Mouse (Mus musculus) stomach, embryonic 15.5 days (tissue): Measurements from ENCODE around the gene Rapgef2. TPM values are rescaled to one million over a fixed set of nuclear protein-coding genes. Genes with fewer than 3 reads are reported as not detected.
"Not testable (repeated sequence)": the region's sequence is repeated elsewhere in the genome, so short reads cannot be mapped to it uniquely, and the experiment has no call there.

ENCODE experiments used
- ATAC-seq: fragments of 200-750 bp; cut with Nextera tagmentation; 2 replicates; pipeline ENCODE4 v1.8.0; 2017; ENCODE audit warnings: low read depth, moderate number of reproducible peaks, moderate TSS enrichment; ENCODE audit not compliant: insufficient read depth, low FRiP score
- H3K27ac ChIP-seq: fragments of 300-500 bp; sonication (generic); 2 replicates; pipeline ENCODE4 v1.5.1; 2015; ENCODE audit warnings: mild to moderate bottlenecking, inconsistent platforms
- H3K27me3 ChIP-seq: fragments of 300-500 bp; sonication (generic); replicated peaks from 2 replicates; pipeline ENCODE4 v1.6.1; 2015; ENCODE audit warnings: inconsistent platforms
- H3K36me3 ChIP-seq: fragments of 300-500 bp; sonication (generic); 2 replicates; pipeline ENCODE4 v1.6.1; 2015; ENCODE audit warnings: inconsistent platforms
- H3K4me1 ChIP-seq: fragments of 300-500 bp; sonication (generic); 2 replicates; pipeline ENCODE4 v1.6.1; 2015; ENCODE audit warnings: inconsistent platforms
- H3K4me2 ChIP-seq: fragments of 300-500 bp; sonication (generic); 2 replicates; pipeline ENCODE4 v1.6.1; 2015; ENCODE audit warnings: mild to moderate bottlenecking, inconsistent platforms
- H3K4me3 ChIP-seq: fragments of 300-500 bp; sonication (generic); replicated peaks from 2 replicates; pipeline ENCODE4 v1.5.1; 2015; ENCODE audit warnings: inconsistent platforms
- H3K9ac ChIP-seq: fragments of 300-500 bp; sonication (generic); 2 replicates; pipeline ENCODE4 v1.6.1; 2015; ENCODE audit warnings: inconsistent platforms
- H3K9me3 ChIP-seq: fragments of 300-500 bp; sonication (generic); 2 replicates; pipeline ENCODE4 v1.6.1; 2016; ENCODE audit warnings: inconsistent platforms
- WGBS: fragments of 180-500 bp; shearing (Covaris S2); methylation state at CpG from one replicate; pipeline ENCODE4 v1.1.7; 2015; 5-methylcytosine and 5-hydroxymethylcytosine counted together
- polyA plus RNA-seq: library from polyadenylated mRNA; unstranded; fragments of >200 nt; fragmentation: Nextera tagmentation; extraction: Ambion mirVana; gene quantifications from 2 replicates; pipeline ENCODE4 v1.2.1, GENCODE M21; 2015

Gene Rapgef2
- polyA plus RNA-seq, 1 experiment from 2014 or later: 5.6 TPM

DNA sequence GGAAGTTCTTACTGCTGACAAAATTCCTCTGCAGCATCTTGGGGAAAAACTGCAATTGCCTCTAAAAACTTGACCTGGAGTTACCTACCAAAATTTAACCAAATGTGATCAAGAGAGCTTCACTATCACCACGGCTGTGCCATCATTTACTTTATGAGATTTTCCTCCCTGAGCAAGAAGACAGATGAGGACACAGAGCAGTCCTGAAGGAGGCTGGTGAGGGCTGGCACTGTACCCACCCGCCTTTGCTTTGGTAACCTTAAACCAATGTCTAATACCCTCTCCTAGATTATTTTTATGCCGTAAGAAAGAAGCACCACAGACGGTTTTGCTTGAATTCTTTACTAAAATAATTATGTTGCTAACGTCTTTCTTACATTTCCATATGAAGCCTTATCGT, 112.1 kb downstream of the Rapgef2 start:
- Histone ChIP-seq H3K9me3 (no peaks in the 10 kb centered on the region), H3K4me2 (no peak overlapping the region), H3K27me3 (no peaks in the 10 kb centered on the region), H3K9ac (no peak overlapping the region), H3K36me3 (0 out of 2 replicates have a peak, but pooled peaks cover 9% of the 10 kb centered on the region), H3K4me1 (peaks cover 16% of the 10 kb centered on the region), H3K27ac (no peak overlapping the region), H3K4me3 (no peak overlapping the region)
- no peak for ATAC-seq
- 86% methylated on average over 6 of the region's 6 CpGs for WGBS

- ATAC-seq: no peak
- H3K27me3 ChIP-seq: no peaks in the 10 kb centered on the region
- 82% methylated on average over 5 of the region's 5 CpGs for WGBS
- no peak overlapping the region for H3K9ac ChIP-seq
- H3K4me2 ChIP-seq: no peak overlapping the region
- H3K9me3 ChIP-seq: no peaks in the 10 kb centered on the region
- peaks cover 10% of the 10 kb centered on the region for H3K4me1 ChIP-seq
- 0 out of 2 replicates have a peak, but pooled peaks cover 9% of the 10 kb centered on the region for H3K36me3 ChIP-seq
- no peak overlapping the region for H3K27ac ChIP-seq
- H3K4me3 ChIP-seq: no peak overlapping the region
These were observed 113.0 kb downstream of the Rapgef2 start for GRCm38 (mm10) chr3:79173291-79173690.

GRCm38 (mm10) chr3:79171146-79171545, 115.2 kb downstream of the Rapgef2 start:
- H3K4me2 ChIP-seq, H3K27me3 ChIP-seq, H3K4me1 ChIP-seq, H3K9me3 ChIP-seq, H3K36me3 ChIP-seq, H3K4me3 ChIP-seq, H3K9ac ChIP-seq, ATAC-seq, H3K27ac ChIP-seq: not testable (repeated sequence)
- WGBS: 88% methylated on average over 8 of the region's 8 CpGs

GRCm38 (mm10) chr3:79168168-79168827, 118.0 kb downstream of the Rapgef2 start:
- H3K9ac ChIP-seq: no peak overlapping the region
- ATAC-seq: no peak
- H3K4me3 ChIP-seq: no peak overlapping the region
- H3K36me3 ChIP-seq: 0 out of 2 replicates have a peak, but pooled peaks cover 9% of the 10 kb centered on the region
- H3K4me2 ChIP-seq: no peak overlapping the region
- H3K9me3 ChIP-seq: no peaks in the 10 kb centered on the region
- H3K27me3 ChIP-seq: no peaks in the 10 kb centered on the region
- H3K4me1 ChIP-seq: no peaks in the 10 kb centered on the region
- H3K27ac ChIP-seq: no peak overlapping the region
- 46% methylated on average over 2 of the region's 2 CpGs for WGBS

GRCm38 (mm10) chr3:79167586-79167985, 118.7 kb downstream of the Rapgef2 start:
- 0 out of 2 replicates have a peak, but pooled peaks cover 4% of the 10 kb centered on the region for H3K36me3 ChIP-seq
- no peaks in the 10 kb centered on the region for H3K27me3 ChIP-seq
- no peak overlapping the region for H3K27ac ChIP-seq
- H3K4me2 ChIP-seq: no peak overlapping the region
- 0 out of 2 replicates have a peak, but pooled peaks cover 3% of the 10 kb centered on the region for H3K4me1 ChIP-seq
- H3K4me3 ChIP-seq: no peak overlapping the region
- ATAC-seq: no peak
- 85% methylated on average over 2 of the region's 2 CpGs for WGBS
- no peak overlapping the region for H3K9ac ChIP-seq
- H3K9me3 ChIP-seq: no peaks in the 10 kb centered on the region

DNA sequence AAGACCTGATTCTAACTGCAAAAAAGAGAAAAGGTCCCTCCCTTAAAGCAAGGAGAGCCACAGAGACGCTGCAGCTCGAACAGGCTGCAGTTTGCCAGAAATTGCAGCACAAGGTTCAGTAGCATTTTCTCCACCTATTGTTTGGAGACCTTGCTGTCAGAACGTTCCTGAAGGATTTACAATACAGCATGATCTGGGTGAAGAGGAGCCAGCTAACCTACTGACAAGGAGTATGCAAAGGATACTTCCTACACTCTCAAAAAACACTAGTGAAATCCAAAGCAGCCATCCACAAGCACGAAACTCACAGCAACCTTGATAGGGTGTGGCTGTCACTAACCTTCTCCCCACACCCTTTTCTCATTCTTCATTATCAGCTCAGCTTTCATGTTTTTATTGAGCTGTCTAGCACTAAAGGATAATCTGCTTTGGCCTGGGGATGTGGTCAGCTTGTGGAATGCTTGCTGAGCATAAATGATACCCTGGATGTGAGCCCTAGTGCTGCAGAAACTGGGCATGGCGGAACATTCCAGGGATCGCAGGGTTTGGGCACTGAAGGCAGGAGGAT, 124.4 kb downstream of the Rapgef2 start:
- H3K9me3 ChIP-seq: no peaks in the 10 kb centered on the region
- H3K27me3 ChIP-seq: no peaks in the 10 kb centered on the region
- no peak overlapping the region for H3K4me3 ChIP-seq
- no peaks in the 10 kb centered on the region for H3K36me3 ChIP-seq
- H3K4me2 ChIP-seq: peak overlapping the region; percentile 36; the same call in 1 of the 2 replicates
- H3K9ac ChIP-seq: no peak overlapping the region
- peak overlapping the region; percentile 69 for H3K27ac ChIP-seq
- H3K4me1 ChIP-seq: peaks cover 18% of the 10 kb centered on the region
- 37% methylated on average over 6 of the region's 6 CpGs for WGBS
- no peak for ATAC-seq

DNA sequence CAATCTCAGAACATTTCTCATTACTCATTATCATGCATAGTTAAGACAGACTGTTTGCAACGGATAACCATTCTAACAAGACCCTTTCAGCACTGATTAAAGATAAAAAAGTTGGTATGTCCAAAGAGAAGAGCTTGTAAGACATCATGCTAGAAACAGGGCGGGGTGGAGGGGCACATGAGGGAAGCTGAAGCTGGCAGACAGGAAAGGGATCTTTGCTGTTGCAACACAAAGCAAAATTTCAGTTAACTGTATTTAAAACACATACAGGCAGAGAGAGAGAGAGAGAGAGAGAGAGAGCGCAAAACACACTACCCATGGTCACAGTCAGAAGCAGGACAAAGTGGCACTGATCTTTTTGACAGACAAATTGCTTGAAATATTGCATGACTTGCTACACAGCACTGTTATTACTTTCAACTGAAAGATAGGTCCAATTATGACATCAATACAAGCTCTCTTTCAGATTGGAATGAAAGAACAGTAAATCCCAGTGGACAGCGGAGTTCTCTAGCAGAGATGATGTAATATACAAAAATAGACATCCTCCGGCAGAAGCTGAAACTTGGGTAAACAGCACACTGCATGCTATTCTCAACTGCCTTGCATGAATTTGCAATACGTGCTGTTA, 125.1 kb downstream of the Rapgef2 start:
- Histone ChIP-seq H3K27me3 (no peaks in the 10 kb centered on the region), H3K4me1 (peaks cover 18% of the 10 kb centered on the region), H3K9ac (no peak overlapping the region), H3K4me3 (no peak overlapping the region), H3K36me3 (no peaks in the 10 kb centered on the region), H3K27ac (peak overlapping the region; percentile 69; the same call in 1 of the 2 replicates), H3K9me3 (no peaks in the 10 kb centered on the region), H3K4me2 (peak overlapping the region; percentile 36; the same call in 1 of the 2 replicates)
- peak; percentile 65; the same call in 1 of the 2 replicates for ATAC-seq
- WGBS: 32% methylated on average over 6 of the region's 6 CpGs

GRCm38 (mm10) chr3:79158254-79158653, 128.1 kb downstream of the Rapgef2 start:
- no peak overlapping the region for H3K9ac ChIP-seq
- no peak overlapping the region for H3K4me3 ChIP-seq

GRCm38 (mm10) chr3:79153039-79153487, 133.3 kb downstream of the Rapgef2 start:
- Histone ChIP-seq H3K27ac (peak overlapping the region; percentile 33; the same call in 1 of the 2 replicates), H3K4me3 (no peak overlapping the region), H3K4me1 (no peaks in the 10 kb centered on the region), H3K36me3 (no peaks in the 10 kb centered on the region), H3K9ac (no peak overlapping the region), H3K4me2 (no peak overlapping the region), H3K9me3 (no peaks in the 10 kb centered on the region), H3K27me3 (no peaks in the 10 kb centered on the region)
- ATAC-seq: peak; percentile 56; the same call in 1 of the 2 replicates
- WGBS: 59% methylated on average over 5 of the region's 5 CpGs

More at GRCm38 (mm10) chr3:79158254-79158653, 128.1 kb downstream of the Rapgef2 start:
- Histone ChIP-seq H3K4me2 (no peak overlapping the region), H3K27me3 (no peaks in the 10 kb centered on the region), H3K4me1 (peaks cover 18% of the 10 kb centered on the region), H3K36me3 (no peaks in the 10 kb centered on the region), H3K27ac (no peak overlapping the region), H3K9me3 (no peaks in the 10 kb centered on the region)
- no peak for ATAC-seq

GRCm38 (mm10) chr3:79145407-79146055, 140.8 kb downstream of the Rapgef2 start:
- ATAC-seq: no peak
- 27% methylated on average over 10 of the region's 10 CpGs for WGBS
- Histone ChIP-seq H3K9me3 (no peaks in the 10 kb centered on the region), H3K4me1 (peaks cover 15% of the 10 kb centered on the region), H3K9ac (no peak overlapping the region), H3K4me2 (0 out of 2 replicates have a peak overlapping the region, but pooled peaks have one; percentile 6), H3K4me3 (no peak overlapping the region), H3K27ac (peak overlapping the region; percentile 28), H3K27me3 (no peaks in the 10 kb centered on the region), H3K36me3 (no peaks in the 10 kb centered on the region)

- Histone ChIP-seq H3K27ac (peak overlapping the region; percentile 28), H3K4me2 (peak overlapping the region; percentile 31; the same call in 1 of the 2 replicates), H3K4me1 (peaks cover 19% of the 10 kb centered on the region), H3K36me3 (no peaks in the 10 kb centered on the region), H3K9me3 (no peaks in the 10 kb centered on the region), H3K9ac (no peak overlapping the region), H3K4me3 (no peak overlapping the region), H3K27me3 (no peaks in the 10 kb centered on the region)
- no peak for ATAC-seq
- WGBS: 37% methylated on average over 13 of the region's 13 CpGs
These were observed 141.5 kb downstream of the Rapgef2 start for GRCm38 (mm10) chr3:79144672-79145406.
